Mouse (Mus musculus): ENCODE results near the gene Gm18336. TPM values are rescaled to one million over a fixed set of nuclear protein-coding genes. Genes with fewer than 3 reads are reported as not detected.
"Not testable (repeated sequence)": the region's sequence is repeated elsewhere in the genome, so short reads cannot be mapped to it uniquely, and the experiment has no call there.

Gm18336 gene
- not detected in 2 replicates for polyA plus RNA-seq (2012; rRNA removed)

GRCm38 (mm10) chrX:73398636-73399035, at the start of gene Gm18336:
Gene Gm18336 (minus strand): TSS chrX:73398736.
- H3K4me1 ChIP-seq (ENCODE audit: control insufficient read depth, insufficient read depth, insufficient read length); H3K27ac ChIP-seq (ENCODE audit: insufficient read depth, low read length); DNase-seq (ENCODE audit: low read depth in 1 of 2, low spot score in 2 of 2); H3K4me3 ChIP-seq (ENCODE audit: extremely low read depth, insufficient read depth, insufficient read length); H3K27me3 ChIP-seq (ENCODE audit: control insufficient read depth, insufficient read depth, low read length); H3K36me3 ChIP-seq (ENCODE audit: control insufficient read depth, insufficient read depth, low read length): not testable (repeated sequence)
- 86% methylated on average over 2 of the region's 2 CpGs for WGBS

GRCm38 (mm10) chrX:73441428-73441827, 42.9 kb upstream of the Gm18336 start:
- no peaks in the 10 kb centered on the region for H3K4me1 ChIP-seq (ENCODE audit: control insufficient read depth, insufficient read depth, insufficient read length)
- peaks cover 1% of the 10 kb centered on the region; the same call in 1 of the 2 replicates for H3K36me3 ChIP-seq (ENCODE audit: control insufficient read depth, insufficient read depth, low read length)
- WGBS = 62% methylated on average over 2 of the region's 2 CpGs
- no peak overlapping the region for H3K27ac ChIP-seq (ENCODE audit: insufficient read depth, low read length)
- no peak overlapping the region for H3K4me3 ChIP-seq (ENCODE audit: extremely low read depth, insufficient read depth, insufficient read length)
- DNase-seq (ENCODE audit: low read depth in 1 of 2, low spot score in 2 of 2) = no peak
- TF ChIP-seq POLR2A (IDR thresholded peaks at IDR 0.05; ENCODE audit: low read depth, low read length) = no peak
- no peak for TF ChIP-seq CTCF (IDR thresholded peaks at IDR 0.05; ENCODE audit: extremely low read depth, insufficient read depth, insufficient read length, insufficient replicate concordance)
- no peaks in the 10 kb centered on the region for H3K27me3 ChIP-seq (ENCODE audit: control insufficient read depth, insufficient read depth, low read length)

GRCm38 (mm10) chrX:73435252-73435651, 36.7 kb upstream of the Gm18336 start, which contains the start of gene Trex2:
Gene Trex2 (minus strand): TSS chrX:73435344.
- Histone ChIP-seq H3K4me1 (ENCODE audit: control insufficient read depth, insufficient read depth, insufficient read length) (no peaks in the 10 kb centered on the region), H3K27me3 (ENCODE audit: control insufficient read depth, insufficient read depth, low read length) (no peaks in the 10 kb centered on the region), H3K4me3 (ENCODE audit: extremely low read depth, insufficient read depth, insufficient read length) (no peak within 1 kb of the TSS), H3K36me3 (ENCODE audit: control insufficient read depth, insufficient read depth, low read length) (peaks cover 1% of the 10 kb centered on the region; the same call in 1 of the 2 replicates), H3K27ac (ENCODE audit: insufficient read depth, low read length) (no peak within 1 kb of the TSS)
- 79% methylated on average over 11 of the region's 11 CpGs for WGBS
- DNase-seq (ENCODE audit: low read depth in 1 of 2, low spot score in 2 of 2) = no peak
- TF ChIP-seq POLR2A (IDR thresholded peaks at IDR 0.05; ENCODE audit: low read depth, low read length) (no peak), CTCF (IDR thresholded peaks at IDR 0.05; ENCODE audit: extremely low read depth, insufficient read depth, insufficient read length, insufficient replicate concordance) (no peak)

GRCm38 (mm10) chrX:73432850-73433249, 34.3 kb upstream of the Gm18336 start:
- Histone ChIP-seq H3K4me1 (ENCODE audit: control insufficient read depth, insufficient read depth, insufficient read length) (no peaks in the 10 kb centered on the region), H3K27me3 (ENCODE audit: control insufficient read depth, insufficient read depth, low read length) (no peaks in the 10 kb centered on the region), H3K36me3 (ENCODE audit: control insufficient read depth, insufficient read depth, low read length) (peaks cover 1% of the 10 kb centered on the region; the same call in 1 of the 2 replicates), H3K4me3 (ENCODE audit: extremely low read depth, insufficient read depth, insufficient read length) (no peak overlapping the region), H3K27ac (ENCODE audit: insufficient read depth, low read length) (no peak overlapping the region)
- TF ChIP-seq POLR2A (IDR thresholded peaks at IDR 0.05; ENCODE audit: low read depth, low read length) (no peak), CTCF (IDR thresholded peaks at IDR 0.05; ENCODE audit: extremely low read depth, insufficient read depth, insufficient read length, insufficient replicate concordance) (no peak)
- WGBS = 77% methylated on average over 5 of the region's 5 CpGs
- no peak for DNase-seq (ENCODE audit: low read depth in 1 of 2, low spot score in 2 of 2)

GRCm38 (mm10) chrX:73430036-73430435, 31.5 kb upstream of the Gm18336 start:
- H3K27me3 ChIP-seq (ENCODE audit: control insufficient read depth, insufficient read depth, low read length) = no peaks in the 10 kb centered on the region
- TF ChIP-seq CTCF (IDR thresholded peaks at IDR 0.05; ENCODE audit: extremely low read depth, insufficient read depth, insufficient read length, insufficient replicate concordance) (no peak), POLR2A (IDR thresholded peaks at IDR 0.05; ENCODE audit: low read depth, low read length) (no peak)
- no peak overlapping the region for H3K4me3 ChIP-seq (ENCODE audit: extremely low read depth, insufficient read depth, insufficient read length)
- H3K27ac ChIP-seq (ENCODE audit: insufficient read depth, low read length) = no peak overlapping the region
- no peak for DNase-seq (ENCODE audit: low read depth in 1 of 2, low spot score in 2 of 2)
- 87% methylated on average over 2 of the region's 2 CpGs for WGBS
- no peaks in the 10 kb centered on the region for H3K36me3 ChIP-seq (ENCODE audit: control insufficient read depth, insufficient read depth, low read length)
- no peaks in the 10 kb centered on the region for H3K4me1 ChIP-seq (ENCODE audit: control insufficient read depth, insufficient read depth, insufficient read length)

- H3K27ac ChIP-seq (ENCODE audit: insufficient read depth, low read length) = no peak overlapping the region
- H3K4me1 ChIP-seq (ENCODE audit: control insufficient read depth, insufficient read depth, insufficient read length) = no peaks in the 10 kb centered on the region
- no peaks in the 10 kb centered on the region for H3K27me3 ChIP-seq (ENCODE audit: control insufficient read depth, insufficient read depth, low read length)
- 13% methylated on average over 1 of the region's 1 CpGs for WGBS
- TF ChIP-seq POLR2A (IDR thresholded peaks at IDR 0.05; ENCODE audit: low read depth, low read length) (no peak), CTCF (IDR thresholded peaks at IDR 0.05; ENCODE audit: extremely low read depth, insufficient read depth, insufficient read length, insufficient replicate concordance) (no peak)
- DNase-seq (ENCODE audit: low read depth in 1 of 2, low spot score in 2 of 2) = no peak
- no peak overlapping the region for H3K4me3 ChIP-seq (ENCODE audit: extremely low read depth, insufficient read depth, insufficient read length)
- no peaks in the 10 kb centered on the region for H3K36me3 ChIP-seq (ENCODE audit: control insufficient read depth, insufficient read depth, low read length)
Measured at GRCm38 (mm10) chrX:73412767-73413166, 14.2 kb upstream of the Gm18336 start.

- no peaks in the 10 kb centered on the region for H3K27me3 ChIP-seq (ENCODE audit: control insufficient read depth, insufficient read depth, low read length)
- H3K4me1 ChIP-seq (ENCODE audit: control insufficient read depth, insufficient read depth, insufficient read length) = no peaks in the 10 kb centered on the region
- H3K4me3 ChIP-seq (ENCODE audit: extremely low read depth, insufficient read depth, insufficient read length) = no peak within 1 kb of the TSS
- no peaks in the 10 kb centered on the region for H3K36me3 ChIP-seq (ENCODE audit: control insufficient read depth, insufficient read depth, low read length)
- DNase-seq (ENCODE audit: low read depth in 1 of 2, low spot score in 2 of 2) = no peak
- TF ChIP-seq CTCF (IDR thresholded peaks at IDR 0.05; ENCODE audit: extremely low read depth, insufficient read depth, insufficient read length, insufficient replicate concordance) (no peak), POLR2A (IDR thresholded peaks at IDR 0.05; ENCODE audit: low read depth, low read length) (no peak)
- 24% methylated on average over 20 of the region's 20 CpGs for whole genome bisulfite sequencing
- no peak within 1 kb of the TSS for H3K27ac ChIP-seq (ENCODE audit: insufficient read depth, low read length)
Measured at GRCm38 (mm10) chrX:73410880-73411517, 12.5 kb upstream of the Gm18336 start, which contains the start of gene Zfp92. Gene Zfp92 (plus strand): TSS chrX:73411096.
